Mouse (Mus musculus) testis, adult 2 months (tissue): ENCODE measurements at regions not wholly inside any gene's neighbourhood (a gene's known extent, or its start where the extent isn't known, plus 50 kb on each side); places are given as distances from the start of the nearest gene placed in this dataset.

ENCODE experiments used
- H3K27ac ChIP-seq: fragments of 200-500 bp; 2 replicates; pipeline ENCODE4 v1.5.1; 2012; ENCODE audit warnings: low read depth, low read length; ENCODE audit not compliant: control insufficient read depth, insufficient read depth
- H3K27me3 ChIP-seq: fragments of 200-500 bp; 2 replicates; pipeline ENCODE4 v1.6.1; 2012; ENCODE audit warnings: mild to moderate bottlenecking, low read length, moderate library complexity; ENCODE audit not compliant: control insufficient read depth, insufficient read depth
- H3K36me3 ChIP-seq: fragments of 200-500 bp; 2 replicates; pipeline ENCODE4 v1.6.1; 2012; ENCODE audit warnings: mild to moderate bottlenecking, low read length; ENCODE audit not compliant: control insufficient read depth, insufficient read depth
- H3K4me1 ChIP-seq: fragments of 200-500 bp; 2 replicates; pipeline ENCODE4 v1.6.1; 2012; ENCODE audit warnings: low read length; ENCODE audit not compliant: control insufficient read depth, insufficient read depth
- H3K4me3 ChIP-seq: fragments of 200-500 bp; 2 replicates; pipeline ENCODE4 v1.5.1; 2012; ENCODE audit warnings: low read depth, mild to moderate bottlenecking, low read length, moderate library complexity, mixed read lengths; ENCODE audit not compliant: control insufficient read depth
- CTCF ChIP-seq: fragments of 200-500 bp; IDR thresholded peaks from 2 replicates; pipeline ENCODE4 v1.5.1; 2012; ENCODE audit warnings: low read depth, mild to moderate bottlenecking, inconsistent platforms, low read length, moderate library complexity; ENCODE audit not compliant: control insufficient read depth, insufficient read depth, insufficient replicate concordance
- POLR2A ChIP-seq: fragments of 200-500 bp; IDR thresholded peaks from 2 replicates; pipeline ENCODE4 v1.6.1; 2012; ENCODE audit warnings: low read depth, mild to moderate bottlenecking, inconsistent platforms, low read length, moderate library complexity; ENCODE audit not compliant: control insufficient read depth

DNA sequence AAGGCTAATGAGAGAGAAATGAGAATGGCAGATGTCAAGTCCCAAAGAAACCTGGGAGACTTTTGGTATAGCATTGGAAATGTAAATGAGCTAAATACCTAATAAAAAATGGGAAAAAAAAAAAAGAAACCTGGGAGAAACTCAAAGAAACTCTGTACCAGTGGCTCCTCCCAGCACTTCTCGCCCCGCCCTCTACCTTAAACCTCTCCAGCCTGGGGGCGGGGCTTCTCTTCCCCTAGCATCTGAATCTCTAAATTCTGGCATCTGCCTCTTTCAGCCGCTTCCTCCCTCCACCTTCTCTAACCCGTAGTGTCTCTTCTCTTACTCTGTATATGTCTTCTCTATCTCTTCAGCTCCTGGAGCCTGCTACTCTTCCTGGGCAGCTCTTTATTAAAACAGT lies 53.2 kb downstream of the Gpr6 start:
- H3K4me3 ChIP-seq = no peak overlapping the region
- H3K27me3 ChIP-seq = no peaks in the 10 kb centered on the region
- H3K36me3 ChIP-seq = no peaks in the 10 kb centered on the region
- H3K27ac ChIP-seq = no peak overlapping the region
- no peak for TF ChIP-seq CTCF
- TF ChIP-seq POLR2A = no peak
- H3K4me1 ChIP-seq = no peaks in the 10 kb centered on the region

DNA sequence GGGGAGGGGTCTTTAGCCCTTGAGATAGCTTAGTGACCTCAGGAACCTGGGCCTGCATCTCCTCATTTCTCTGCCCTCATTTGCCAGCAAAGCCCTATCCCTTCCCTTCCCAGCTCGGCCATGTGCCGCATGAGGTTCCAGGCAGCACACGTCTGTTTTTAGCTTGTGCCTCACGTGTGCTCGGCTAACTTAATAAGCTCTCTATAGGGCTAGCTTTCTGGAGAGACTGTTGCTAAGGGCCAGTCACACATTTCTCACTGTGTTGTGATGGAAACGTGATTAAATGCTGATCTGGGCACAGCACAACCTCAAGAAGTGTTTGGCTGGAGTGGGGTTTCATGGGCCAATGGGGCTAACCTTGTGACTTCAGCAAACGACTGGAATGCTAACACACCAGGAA lies 55.5 kb downstream of the Gpr6 start:
- H3K36me3 ChIP-seq = no peaks in the 10 kb centered on the region
- H3K27me3 ChIP-seq = no peaks in the 10 kb centered on the region
- no peak overlapping the region for H3K4me3 ChIP-seq
- H3K4me1 ChIP-seq = no peaks in the 10 kb centered on the region
- no peak overlapping the region for H3K27ac ChIP-seq
- TF ChIP-seq POLR2A (no peak), CTCF (no peak)

DNA sequence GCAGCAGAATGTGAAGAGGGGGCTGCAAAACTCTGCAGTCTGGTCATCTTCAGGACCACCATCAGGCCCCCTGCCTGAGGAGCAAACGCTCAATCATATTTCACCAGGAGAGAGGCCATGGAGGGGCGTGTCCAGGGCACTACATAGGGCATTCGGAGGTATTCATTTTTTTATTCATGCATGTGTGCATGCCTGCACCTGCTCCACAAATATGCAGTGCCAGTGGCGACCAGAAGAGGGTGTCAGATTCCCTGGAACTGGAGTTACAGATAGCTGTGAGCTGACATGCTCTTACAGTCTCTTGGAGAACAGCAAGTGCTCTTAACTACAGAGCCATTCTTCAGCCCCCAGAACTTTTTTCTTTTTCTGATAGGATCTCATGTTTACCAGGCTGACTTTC lies 56.4 kb downstream of the Gpr6 start:
- Histone ChIP-seq H3K4me3 (no peak overlapping the region), H3K36me3 (no peaks in the 10 kb centered on the region), H3K27ac (no peak overlapping the region), H3K4me1 (no peaks in the 10 kb centered on the region), H3K27me3 (no peaks in the 10 kb centered on the region)
- no peak for TF ChIP-seq POLR2A
- peak; percentile 24; the same call in 1 of the 2 replicates for TF ChIP-seq CTCF

- Histone ChIP-seq H3K27ac (no peak overlapping the region), H3K36me3 (no peaks in the 10 kb centered on the region), H3K27me3 (no peaks in the 10 kb centered on the region), H3K4me1 (no peaks in the 10 kb centered on the region), H3K4me3 (no peak overlapping the region)
- TF ChIP-seq CTCF (no peak), POLR2A (no peak)
These were observed 61.5 kb downstream of the Gpr6 start for GRCm38 (mm10) chr10:41010585-41010984.

DNA sequence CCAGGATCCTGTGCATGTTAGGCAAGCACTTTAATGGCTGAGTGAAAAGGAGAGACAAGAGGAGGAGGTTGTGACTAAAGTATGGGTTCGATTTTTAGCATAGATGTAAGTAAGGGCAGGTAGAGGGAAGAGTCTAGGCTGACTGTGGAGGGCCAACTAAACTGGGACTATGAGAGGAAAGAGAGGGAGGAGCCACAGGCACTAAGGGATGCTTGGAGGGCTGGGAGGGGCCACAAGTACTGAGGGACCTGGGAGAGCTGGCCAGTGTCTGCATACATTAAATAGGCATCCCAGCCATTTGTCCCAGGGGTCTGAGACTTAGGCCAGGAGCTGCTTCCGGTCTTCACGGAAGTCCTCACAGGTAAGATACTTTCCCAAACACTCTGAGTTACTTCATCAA lies 64.2 kb downstream of the Gpr6 start:
- Histone ChIP-seq H3K4me3 (no peak overlapping the region), H3K27me3 (no peaks in the 10 kb centered on the region), H3K36me3 (no peaks in the 10 kb centered on the region), H3K27ac (no peak overlapping the region), H3K4me1 (no peaks in the 10 kb centered on the region)
- no peak for TF ChIP-seq POLR2A
- TF ChIP-seq CTCF = no peak

DNA sequence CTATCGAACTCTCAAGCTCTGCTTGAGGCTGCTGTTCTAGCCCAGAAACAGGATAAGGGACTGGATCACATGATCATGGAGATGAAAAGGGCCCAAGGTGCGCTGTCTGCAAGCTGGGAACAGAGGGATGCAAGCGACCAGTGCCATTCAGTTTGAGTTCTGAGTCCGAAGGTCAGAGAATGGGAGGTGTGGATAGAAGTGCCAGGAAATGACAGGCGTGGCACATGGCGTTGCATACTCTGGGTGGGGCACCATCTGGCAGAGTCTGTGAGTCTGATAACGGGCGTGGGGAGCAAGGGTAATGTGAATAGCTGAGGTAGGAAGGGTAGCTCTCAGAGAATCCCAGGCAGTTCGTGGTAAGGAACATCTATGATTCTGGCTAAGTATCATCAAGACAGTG lies 65.5 kb downstream of the Gpr6 start:
- no peak overlapping the region for H3K27ac ChIP-seq
- no peaks in the 10 kb centered on the region for H3K36me3 ChIP-seq
- H3K4me1 ChIP-seq = no peaks in the 10 kb centered on the region
- H3K27me3 ChIP-seq = no peaks in the 10 kb centered on the region
- TF ChIP-seq POLR2A = no peak
- TF ChIP-seq CTCF = no peak
- H3K4me3 ChIP-seq = no peak overlapping the region

DNA sequence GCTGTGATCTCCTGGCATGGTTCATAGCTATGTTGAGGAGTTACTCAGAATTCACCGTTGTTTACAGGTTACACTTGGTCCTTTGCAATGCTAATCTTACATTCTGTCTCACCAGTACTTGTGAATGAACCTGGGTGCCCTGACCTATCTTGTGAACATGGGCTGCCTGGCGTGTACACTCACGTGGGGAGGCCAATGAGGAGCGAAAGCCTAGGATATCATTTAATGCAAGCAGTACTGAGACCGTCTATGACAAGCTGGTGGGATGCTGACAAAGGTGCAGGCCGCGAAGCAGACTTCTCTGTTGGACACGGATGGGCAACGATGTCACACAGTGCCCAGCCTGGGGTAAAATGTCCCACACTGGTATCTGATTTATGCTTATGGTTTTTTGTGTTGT lies 66.3 kb downstream of the Gpr6 start:
- Histone ChIP-seq H3K27me3 (no peaks in the 10 kb centered on the region), H3K4me3 (no peak overlapping the region), H3K27ac (no peak overlapping the region), H3K36me3 (no peaks in the 10 kb centered on the region), H3K4me1 (no peaks in the 10 kb centered on the region)
- no peak for TF ChIP-seq CTCF
- TF ChIP-seq POLR2A = no peak

GRCm38 (mm10) chr10:41004753-41005152 lies 67.3 kb downstream of the Gpr6 start:
- Histone ChIP-seq H3K27ac (no peak overlapping the region), H3K4me1 (no peaks in the 10 kb centered on the region; the same call in 1 of the 2 replicates), H3K4me3 (no peak overlapping the region), H3K36me3 (no peaks in the 10 kb centered on the region), H3K27me3 (no peaks in the 10 kb centered on the region)
- no peak for TF ChIP-seq CTCF
- TF ChIP-seq POLR2A = no peak
